Mouse (Mus musculus): Measurements from ENCODE around the gene Dctd.
"Not testable (repeated sequence)": the region's sequence is repeated elsewhere in the genome, so short reads cannot be mapped to it uniquely, and the experiment has no call there.

The Dctd gene

DNA sequence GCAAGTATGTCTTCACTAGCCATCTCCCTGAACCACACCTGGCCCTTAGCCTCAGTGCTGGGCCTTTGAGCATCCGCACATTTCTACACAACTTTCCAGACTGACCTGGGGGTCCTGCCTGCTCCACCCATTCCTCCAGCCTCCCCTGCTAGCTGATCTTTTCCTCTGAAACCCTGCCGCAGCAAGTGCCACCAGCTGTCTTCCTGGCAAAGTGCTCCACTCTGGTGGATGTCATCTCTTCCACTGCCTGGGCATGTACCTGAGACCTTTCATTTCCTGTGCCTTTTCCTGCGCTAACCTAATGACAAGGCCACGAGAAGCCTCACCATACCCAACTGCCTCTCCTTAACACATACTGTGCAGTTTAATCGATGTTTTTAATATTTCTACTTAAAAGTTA lies 46.9 kb downstream of the Dctd start:
- no peak for DNase-seq (ENCODE audit: low spot score in 2 of 2)

DNA sequence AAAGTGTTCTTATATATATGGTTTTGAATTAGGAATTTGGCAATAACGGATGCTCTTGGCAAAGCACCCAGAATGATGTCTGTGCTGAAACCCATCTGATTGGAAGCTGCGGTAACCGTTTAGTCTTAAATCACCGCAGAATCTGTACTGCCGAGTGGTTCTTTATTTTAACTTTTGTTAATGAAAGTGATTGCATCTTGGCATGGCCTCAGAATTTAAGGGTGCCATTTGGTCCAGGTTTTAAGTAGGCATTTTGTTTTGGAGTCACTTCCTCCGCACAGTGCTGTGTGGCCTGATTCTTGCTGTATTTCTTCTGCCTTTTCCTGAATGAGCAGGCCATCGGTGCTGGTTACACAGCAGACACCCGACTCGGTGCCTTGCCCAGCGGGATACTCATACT lies 47.6 kb downstream of the Dctd start:
- DNase-seq (ENCODE audit: low spot score in 2 of 2) = peak; percentile 42 to 47

DNA sequence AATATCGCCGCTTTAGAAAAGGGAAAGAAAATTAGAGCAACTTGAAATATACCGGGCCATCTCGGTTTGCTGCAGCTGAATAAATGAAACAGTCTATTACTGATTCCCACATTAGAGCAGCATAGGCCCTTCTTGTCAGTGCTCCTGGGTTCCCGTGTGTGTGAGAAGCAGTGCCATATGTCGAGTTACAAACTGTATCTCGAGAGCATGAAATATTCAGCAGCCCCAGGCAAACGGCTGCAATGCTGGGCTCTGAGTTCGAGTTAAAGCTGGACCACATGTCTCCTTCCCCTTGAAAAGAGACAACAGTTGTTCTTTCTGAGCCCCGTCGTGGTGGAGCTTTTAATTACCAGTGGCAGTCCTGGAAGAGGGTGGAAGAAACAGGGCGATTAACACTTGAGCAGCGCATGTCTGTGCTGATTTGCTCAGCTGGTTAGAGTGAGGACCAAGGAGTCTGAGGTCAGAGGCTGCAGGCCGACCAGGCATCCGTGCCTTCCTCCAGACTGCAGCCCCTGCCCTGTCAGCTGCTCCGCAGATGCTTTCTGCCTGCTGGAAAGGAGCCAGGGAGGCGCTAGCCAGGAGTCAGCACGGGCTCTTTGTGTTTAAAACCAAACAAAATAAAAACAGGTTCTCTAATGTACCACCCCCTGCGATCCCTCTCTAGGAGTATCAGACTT lies 53.3 kb downstream of the Dctd start:
- DNase-seq (ENCODE audit: low spot score in 2 of 2) = peak; percentile 52 to 65

DNA sequence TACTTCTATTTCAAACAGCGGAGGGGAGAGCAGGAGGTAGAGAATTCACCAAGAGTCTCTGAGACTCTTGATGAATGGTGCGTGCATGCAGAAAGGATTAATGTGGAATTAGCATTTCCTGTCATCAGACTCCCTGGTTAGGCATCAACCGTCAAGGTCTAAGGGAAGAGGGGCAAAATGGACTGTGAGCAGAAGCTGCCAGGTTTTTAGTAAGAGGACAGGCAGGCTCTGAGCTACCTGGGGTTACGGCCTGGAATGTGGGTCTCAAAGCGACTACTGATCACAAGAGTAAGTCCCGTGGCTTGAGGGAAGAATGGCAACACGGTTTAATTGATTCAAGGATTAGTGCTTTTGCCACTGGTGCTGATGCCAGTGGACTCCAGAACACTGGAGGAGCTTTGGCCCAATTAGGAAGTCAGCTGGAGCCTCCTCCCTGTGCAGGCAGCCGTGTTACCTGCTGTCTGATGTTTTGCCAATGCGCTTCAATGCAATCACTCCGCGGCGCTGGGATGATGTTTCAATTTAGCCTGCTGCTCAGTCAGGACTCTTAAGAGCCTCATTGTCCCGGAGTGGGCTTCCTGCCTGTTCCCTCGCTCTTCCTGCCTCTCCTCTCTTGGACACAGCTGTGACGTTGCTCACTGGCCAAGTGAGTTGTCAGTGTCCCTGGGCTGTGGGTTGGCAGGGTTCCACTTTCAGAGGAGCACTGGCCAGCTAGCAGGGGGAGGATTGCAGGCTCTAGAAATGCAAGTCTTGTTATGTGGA lies 54.6 kb downstream of the Dctd start:
- peak; percentile 88 to 91 for DNase-seq (ENCODE audit: low spot score in 2 of 2)

DNA sequence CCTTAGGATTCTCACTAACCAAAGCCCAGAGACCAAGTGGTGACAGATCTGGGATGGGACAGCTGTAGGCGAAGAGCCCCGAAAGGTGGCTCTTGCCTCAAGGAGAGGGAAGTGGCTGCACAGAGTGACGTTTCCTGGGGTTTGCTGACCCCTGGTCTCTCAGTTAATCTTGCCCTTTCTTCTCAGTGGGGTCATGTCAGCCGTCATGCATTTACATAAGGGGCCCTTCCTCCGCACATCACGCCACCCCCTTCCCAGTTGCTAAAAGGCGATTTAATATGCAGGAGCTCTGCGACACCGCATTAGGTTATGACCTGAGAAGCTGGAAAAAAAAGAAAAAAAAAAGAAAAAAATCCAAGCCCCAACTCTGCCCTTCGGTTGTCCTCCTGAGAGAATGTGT lies 58.8 kb downstream of the Dctd start:
- DNase-seq (ENCODE audit: low spot score in 2 of 2) = no peak

DNA sequence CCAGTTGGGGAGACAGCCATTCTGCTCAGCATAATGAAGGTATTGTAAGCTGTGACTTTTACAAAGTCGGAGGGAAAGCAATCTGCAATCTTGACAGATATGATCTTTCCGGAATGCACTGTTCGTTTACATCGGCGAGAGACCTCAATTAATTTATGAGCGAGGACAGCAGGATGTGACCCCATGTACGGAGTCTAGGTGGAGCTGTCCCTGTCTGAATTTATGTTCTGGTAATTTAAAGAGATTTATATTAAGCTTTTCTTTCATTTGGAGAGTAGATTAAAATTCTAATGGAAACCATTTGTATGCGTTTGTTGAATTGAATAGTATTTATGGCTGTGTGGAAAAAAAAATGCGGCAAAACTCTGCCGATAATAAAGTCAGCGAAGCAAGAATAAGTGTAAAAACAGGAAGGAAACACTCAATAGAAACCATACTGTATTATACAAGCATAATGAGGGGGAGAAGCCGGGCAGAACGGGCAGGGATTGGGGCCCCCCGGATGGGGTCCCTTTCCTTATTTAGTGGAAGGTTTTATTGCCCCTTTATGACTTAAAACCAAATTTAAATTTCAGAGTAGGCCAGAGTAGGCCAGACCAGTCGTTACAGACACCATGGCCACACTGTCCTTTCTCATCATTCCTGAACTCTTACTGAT lies 59.8 kb downstream of the Dctd start:
- no peak for DNase-seq (ENCODE audit: low spot score in 2 of 2)

DNA sequence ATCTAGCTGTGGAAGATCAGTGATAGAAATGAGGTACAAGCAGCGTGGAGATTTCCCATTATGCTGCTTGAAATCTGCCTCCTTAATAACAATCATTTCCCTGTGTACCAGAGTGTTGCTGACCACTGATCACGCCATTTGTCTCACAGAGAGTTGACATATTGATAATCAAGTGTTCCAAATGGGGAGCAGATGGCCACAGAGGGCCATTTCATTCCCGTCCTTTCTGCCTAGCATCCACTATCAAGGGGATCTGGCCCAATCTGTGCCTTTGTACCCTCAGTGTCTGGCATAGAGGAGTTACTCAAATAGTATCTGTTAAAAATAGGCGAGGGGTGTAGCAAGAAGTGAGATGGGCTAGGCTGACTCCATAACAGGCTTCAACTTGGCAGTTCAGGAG lies 78.5 kb downstream of the Dctd start:
- no peak for DNase-seq (ENCODE audit: low spot score in 2 of 2)

DNA sequence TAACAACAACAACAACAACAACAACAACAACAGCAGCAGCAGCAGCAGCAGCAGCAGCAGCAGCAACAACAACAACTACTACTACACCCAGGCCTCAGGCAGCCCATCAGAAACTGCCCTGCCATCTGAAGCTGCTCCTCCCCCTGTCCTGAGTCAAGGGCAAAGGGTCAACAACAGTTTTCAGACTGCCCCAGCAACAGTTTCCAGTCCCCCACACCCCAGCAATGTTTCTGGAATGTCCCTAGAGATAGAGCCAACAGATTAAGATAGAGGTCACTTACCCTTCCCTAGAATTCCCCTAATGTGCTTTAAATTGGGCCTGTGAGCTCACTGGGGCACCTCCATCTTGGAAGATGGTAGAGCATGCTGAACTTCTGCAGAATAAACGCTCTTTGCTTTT lies 79.0 kb downstream of the Dctd start:
- no peak for DNase-seq (ENCODE audit: low spot score in 2 of 2)

DNA sequence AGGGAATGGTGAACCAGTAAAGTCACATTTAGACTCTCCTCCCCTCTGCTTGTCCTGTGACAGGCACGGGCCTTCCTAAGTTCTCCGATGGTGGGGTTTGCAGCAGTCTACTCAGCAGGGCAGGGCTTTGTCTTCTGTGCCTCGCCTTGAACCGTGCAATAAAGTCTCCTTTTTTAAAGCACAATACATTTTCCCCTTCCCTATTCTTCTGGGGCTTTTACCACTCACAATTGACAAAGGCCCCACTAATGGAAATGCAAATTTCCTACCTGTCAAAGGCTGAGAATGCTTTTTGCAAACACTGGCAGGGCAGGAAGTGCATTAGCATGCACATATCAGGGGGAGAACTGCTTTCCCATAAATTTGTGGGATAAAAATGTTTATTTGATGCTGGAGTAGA lies 80.1 kb downstream of the Dctd start:
- DNase-seq (ENCODE audit: low spot score in 2 of 2) = no peak

DNA sequence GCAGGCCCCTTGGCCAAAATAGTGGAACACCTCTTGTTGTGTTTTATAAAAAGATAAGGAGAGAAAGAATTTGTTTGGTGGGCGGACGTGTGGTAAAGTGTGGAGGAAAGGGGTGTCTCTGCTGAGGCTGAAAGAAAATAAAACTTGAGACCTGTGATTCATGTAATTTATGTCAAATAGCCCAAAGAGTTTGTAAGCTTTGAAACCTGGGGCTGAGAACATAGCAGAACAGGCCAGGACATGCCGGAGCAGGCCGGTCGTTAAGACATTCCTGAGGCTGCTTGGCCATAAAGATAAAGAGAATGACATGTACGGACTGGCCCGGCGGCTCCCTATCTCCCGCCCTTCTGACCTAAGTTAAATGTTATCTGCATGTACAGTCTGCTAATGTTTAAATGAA lies 81.3 kb downstream of the Dctd start:
- not testable (repeated sequence) for DNase-seq (ENCODE audit: low spot score in 2 of 2)

DNA sequence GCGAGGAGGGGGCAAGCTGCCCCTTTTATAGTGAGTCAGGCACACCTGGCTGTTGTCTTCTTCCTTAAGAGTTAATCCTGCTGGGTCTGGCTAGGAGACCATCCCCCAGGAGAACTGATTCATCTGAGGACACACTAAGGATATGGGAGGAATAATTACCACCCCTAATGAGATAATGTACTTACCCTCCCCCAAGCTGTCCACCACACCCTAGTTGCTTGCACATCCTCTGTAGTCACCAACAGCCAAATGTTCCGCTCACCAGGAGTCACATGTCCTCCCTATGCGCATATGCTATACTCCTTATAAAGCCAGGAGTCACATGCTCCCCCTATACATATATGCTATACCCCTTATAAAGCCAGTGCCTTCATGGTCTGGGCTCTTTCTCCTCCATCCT lies 82.1 kb downstream of the Dctd start:
- DNase-seq (ENCODE audit: low spot score in 2 of 2) = no peak

DNA sequence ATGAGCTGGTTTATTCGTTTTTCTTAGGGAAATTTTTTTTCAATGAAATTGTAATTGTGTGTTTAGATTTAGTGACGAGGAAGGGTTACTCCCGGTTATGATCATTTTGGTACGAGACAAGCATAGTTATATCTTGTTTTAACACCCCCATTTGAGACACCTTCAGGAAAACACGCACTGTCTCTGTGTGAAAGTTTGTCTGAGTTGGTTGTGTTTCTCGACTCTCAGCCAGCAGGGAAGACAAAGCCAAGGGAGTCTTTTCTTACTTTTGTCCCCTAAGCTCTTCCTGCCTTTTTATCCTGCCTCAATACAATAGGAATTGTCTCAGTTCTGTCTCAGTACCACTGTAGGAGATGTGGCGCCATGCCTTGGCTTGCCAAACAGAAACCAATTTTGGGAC lies 84.9 kb downstream of the Dctd start:
- DNase-seq (ENCODE audit: low spot score in 2 of 2) = no peak

DNA sequence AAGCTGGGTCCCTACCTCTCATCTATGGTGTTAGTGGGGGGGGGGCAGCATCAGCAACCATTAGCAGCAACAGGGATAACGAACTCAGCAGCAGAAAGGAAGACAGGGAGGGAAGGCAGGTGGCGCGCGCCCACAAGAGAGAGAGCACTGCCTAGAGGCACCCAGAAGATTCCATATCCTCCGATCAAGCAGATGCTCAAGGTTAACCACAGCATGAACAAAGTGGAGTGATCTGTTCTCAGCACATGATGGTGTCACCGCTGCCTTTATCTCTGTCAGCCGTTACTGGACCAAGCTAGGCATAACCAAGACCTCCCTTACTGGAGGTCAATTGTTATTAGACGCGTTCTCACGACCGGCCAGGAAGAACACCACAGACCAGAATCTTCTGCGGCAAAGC lies 89.7 kb downstream of the Dctd start:
- DNase-seq (ENCODE audit: low spot score in 2 of 2) = no peak

DNA sequence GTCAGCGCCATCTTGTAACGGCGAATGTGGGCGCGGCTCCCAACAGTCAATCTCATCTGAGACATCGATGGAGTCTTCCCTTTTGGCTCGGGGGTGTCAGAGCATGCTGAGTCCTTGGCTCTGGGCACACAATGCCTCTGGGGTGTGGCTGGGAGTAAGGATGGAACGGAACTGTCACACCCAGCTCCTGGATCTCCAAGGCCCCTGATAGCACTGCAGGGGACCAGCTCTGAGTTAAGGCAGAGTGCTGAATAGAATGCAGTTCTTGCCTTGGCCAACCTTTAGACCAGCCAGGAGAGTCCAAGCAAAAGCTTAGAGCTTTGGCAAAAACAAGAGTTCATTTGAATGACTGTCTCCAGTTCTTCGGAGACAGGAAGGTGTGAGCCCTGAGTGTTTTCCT lies 97.1 kb downstream of the Dctd start:
- no peak for DNase-seq (ENCODE audit: low spot score in 2 of 2)

DNA sequence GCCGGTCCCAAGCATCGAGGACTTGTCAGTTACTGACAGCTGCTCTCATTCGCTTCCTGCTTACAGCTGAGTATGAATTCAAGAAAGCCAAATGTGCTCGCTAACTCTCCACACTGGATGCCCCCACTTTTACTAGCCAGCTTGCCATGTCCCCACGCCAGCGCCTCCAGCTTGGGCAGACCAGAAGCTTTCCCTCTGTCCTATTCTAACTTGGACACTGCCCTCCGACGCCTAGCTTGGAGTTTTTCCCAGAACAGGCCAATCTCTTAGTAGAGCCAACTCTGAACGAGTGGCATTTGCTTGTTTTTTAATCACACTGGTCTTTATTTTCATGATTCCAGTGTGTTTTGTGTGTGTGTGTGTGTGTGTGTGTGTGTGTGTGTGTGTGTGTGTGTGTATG lies 100.3 kb downstream of the Dctd start:
- peak in 1 of 2 experiments; percentile 33 for DNase-seq (ENCODE audit: low spot score in 2 of 2)

DNA sequence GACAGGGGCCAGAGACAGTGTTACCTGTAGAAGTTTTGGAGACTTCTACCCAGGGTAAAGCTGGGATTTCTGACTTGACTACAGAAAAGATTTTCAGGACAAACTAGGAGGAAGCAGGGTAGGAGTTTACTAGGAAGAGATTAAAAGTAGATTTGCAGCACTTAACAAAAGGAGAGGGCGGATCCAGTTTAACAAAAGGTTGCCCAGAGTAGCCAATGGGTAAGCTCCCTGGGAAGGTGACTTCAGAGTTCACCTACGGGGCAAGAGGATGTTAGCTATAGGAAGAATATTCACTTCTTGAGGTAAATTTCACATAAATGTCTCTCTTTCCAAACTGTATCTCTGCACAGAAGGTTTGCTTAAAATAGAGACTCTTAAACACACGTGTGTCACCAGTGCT lies 103.7 kb downstream of the Dctd start:
- no peak for DNase-seq (ENCODE audit: low spot score in 2 of 2)
